Mouse (Mus musculus) heart, adult 2 months (tissue): Measurements from ENCODE around the gene Prickle1. TPM values are rescaled to one million over a fixed set of nuclear protein-coding genes. Genes with fewer than 3 reads are reported as not detected.

Source experiments
- DNase-seq, 2 experiments: peaks; one replicate each; pipeline ENCODE4 v3.0.0; 2021
- H3K27ac ChIP-seq: fragments of 200-600 bp; 2 replicates; pipeline ENCODE4 v1.8.1; 2022
- H3K27me3 ChIP-seq: fragments of 200-500 bp; 2 replicates; pipeline ENCODE4 v1.6.1; 2012; ENCODE audit warnings: mild to moderate bottlenecking, low read length, inconsistent platforms, mixed read lengths; ENCODE audit not compliant: control insufficient read depth, insufficient read depth
- H3K36me3 ChIP-seq: fragments of 200-500 bp; 2 replicates; pipeline ENCODE4 v1.6.1; 2012; ENCODE audit warnings: low read length, inconsistent platforms; ENCODE audit not compliant: control insufficient read depth, insufficient read depth
- H3K4me1 ChIP-seq: fragments of 200-500 bp; 2 replicates; pipeline ENCODE4 v1.6.1; 2011; ENCODE audit warnings: low read length; ENCODE audit not compliant: control insufficient read depth, insufficient read depth
- H3K4me3 ChIP-seq: fragments of 200-600 bp; 2 replicates; pipeline ENCODE4 v1.8.1; 2022
- H3K79me2 ChIP-seq: fragments of 200-500 bp; replicated peaks from 2 replicates; pipeline ENCODE4 v1.6.1; 2012; ENCODE audit warnings: mild to moderate bottlenecking, inconsistent platforms, low read length, moderate library complexity, mixed read lengths; ENCODE audit not compliant: control insufficient read depth, insufficient read depth
- H3K9ac ChIP-seq: fragments of 200-500 bp; 2 replicates; pipeline ENCODE4 v1.6.1; 2012; ENCODE audit warnings: low read depth, mild to moderate bottlenecking, control low read depth, inconsistent platforms, low read length, mixed read lengths
- CTCF ChIP-seq: fragments of 200-600 bp; IDR thresholded peaks from 2 replicates; pipeline ENCODE4 v1.8.1; 2022; ENCODE audit warnings: antibody characterized with exemption, mild to moderate bottlenecking, moderate library complexity
- EP300 ChIP-seq: fragments of 200-500 bp; IDR thresholded peaks from 2 replicates; pipeline ENCODE4 v1.6.1; 2011; ENCODE audit warnings: low read depth, low read length, control low read depth; ENCODE audit not compliant: insufficient read depth
- POLR2A ChIP-seq: fragments of 200-500 bp; IDR thresholded peaks from 2 replicates; pipeline ENCODE4 v1.6.1; 2011; ENCODE audit warnings: mild to moderate bottlenecking, low read depth, low read length, control low read depth; ENCODE audit not compliant: insufficient read depth
- WGBS: fragments of 180-500 bp; shearing (Covaris S2); methylation state at CpG from one replicate; pipeline ENCODE4 v1.1.7; 2018; 5-methylcytosine and 5-hydroxymethylcytosine counted together
- intact Hi-C: fragments of 180-260 bp; cut with DNase I; formaldehyde crosslinking; loops from one replicate; pipeline ENCODE4 v1.15.1; 2025
- polyA plus RNA-seq: library from polyadenylated mRNA; depleted of rRNA; stranded (reverse); fragments of >200 nt; gene quantifications from 2 replicates; pipeline ENCODE4 v1.2.3, GENCODE M21; 2012
- total RNA-seq, 2 experiments: library from RNA; stranded (reverse); gene quantifications; 2 replicates each; pipeline ENCODE4 v1.2.3; 2021

Gene Prickle1
- total and polyA plus RNA-seq, 3 experiments = 8.6 to 18.6 (median 11.2) TPM

DNA sequence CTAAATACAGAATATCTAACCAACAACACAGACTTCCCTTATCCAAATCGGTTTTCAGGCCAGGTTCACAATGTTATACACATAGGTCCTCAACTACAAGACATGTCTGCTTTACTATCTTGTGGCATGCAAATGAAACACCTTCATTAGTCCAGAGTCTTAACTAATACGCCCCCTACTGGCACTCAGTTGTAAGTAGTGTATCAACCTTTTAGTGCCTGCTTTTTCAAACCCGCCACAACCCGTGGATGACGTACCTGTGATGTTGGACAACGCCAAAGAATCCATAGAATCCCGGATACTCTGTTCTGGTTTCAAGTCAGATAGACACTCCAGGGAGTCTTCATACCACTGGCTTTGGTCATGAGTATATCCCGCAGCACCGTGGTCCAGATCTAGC lies 93.0 kb downstream of the Prickle1 start:
- Histone ChIP-seq H3K79me2 (no peaks in the 10 kb centered on the region; the same call in 1 of the 2 replicates), H3K36me3 (no peaks in the 10 kb centered on the region)
- WGBS = 90% methylated on average over 9 of the region's 9 CpGs

DNA sequence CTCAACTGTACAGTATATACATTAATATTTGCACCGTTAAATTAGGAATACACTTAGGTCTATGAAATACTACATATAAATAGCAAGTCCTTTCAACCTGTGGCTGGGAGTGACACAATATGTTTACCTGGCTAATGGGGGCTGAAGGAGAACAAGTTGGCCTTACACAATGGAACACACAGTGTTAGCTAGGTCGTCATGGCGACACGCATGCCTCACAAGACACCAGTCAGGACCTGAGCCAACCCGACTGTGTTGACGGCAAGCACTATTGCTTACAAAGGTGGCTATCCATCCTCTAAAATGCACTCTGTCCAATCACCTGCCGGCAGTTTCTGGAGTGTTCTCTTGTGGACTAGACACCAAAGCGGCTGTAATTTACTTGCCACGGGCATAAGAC lies 95.8 kb downstream of the Prickle1 start:
- intact Hi-C loops = loop anchor here (5.0 kb wide), 2 partner anchors 43 to 77 kb away; no protein-coding TSS in a partner anchor
- Histone ChIP-seq H3K79me2 (no peaks in the 10 kb centered on the region; the same call in 1 of the 2 replicates), H3K27me3 (no peaks in the 10 kb centered on the region), H3K9ac (no peak overlapping the region), H3K36me3 (no peaks in the 10 kb centered on the region), H3K4me3 (no peak overlapping the region), H3K27ac (no peak overlapping the region), H3K4me1 (peaks cover 2% of the 10 kb centered on the region)
- DNase-seq = no peak
- WGBS = 76% methylated on average over 9 of the region's 9 CpGs
- TF ChIP-seq POLR2A (no peak), CTCF (no peak), EP300 (no peak)

More for the DNA sequence above, 93.0 kb downstream of the Prickle1 start:
- intact Hi-C loops = loop anchor here (5.0 kb wide), 1 partner anchor 45 kb away; no protein-coding TSS in a partner anchor
- DNase-seq = no peak
- Histone ChIP-seq H3K4me3 (no peak overlapping the region), H3K27me3 (no peaks in the 10 kb centered on the region), H3K27ac (no peak overlapping the region), H3K9ac (no peak overlapping the region), H3K4me1 (no peaks in the 10 kb centered on the region)
- TF ChIP-seq CTCF (peak; percentile 67), EP300 (no peak), POLR2A (no peak)

DNA sequence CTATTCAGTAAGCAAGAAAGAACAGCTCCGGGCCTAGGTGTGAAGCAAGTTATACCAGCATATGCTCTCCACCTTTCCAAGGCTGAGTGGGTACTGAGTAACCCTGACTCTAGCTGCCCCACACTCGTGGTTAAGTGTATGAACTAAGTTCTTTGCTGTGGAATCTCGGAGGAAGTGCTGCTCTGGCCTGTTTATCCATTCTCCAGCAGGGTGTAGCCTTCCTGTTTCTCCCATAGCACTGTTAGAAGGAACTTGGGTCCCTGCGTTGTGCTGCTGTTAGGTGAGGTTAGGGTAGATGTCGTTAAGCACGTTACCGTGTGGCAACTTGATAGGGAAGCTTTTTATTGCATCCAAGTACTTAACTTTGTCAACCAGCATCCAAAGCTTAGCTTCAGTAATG lies 101.0 kb downstream of the Prickle1 start:
- Histone ChIP-seq H3K27me3 (no peaks in the 10 kb centered on the region), H3K4me1 (peaks cover 7% of the 10 kb centered on the region), H3K36me3 (no peaks in the 10 kb centered on the region), H3K9ac (no peak overlapping the region), H3K79me2 (no peaks in the 10 kb centered on the region), H3K4me3 (no peak overlapping the region), H3K27ac (peak overlapping the region; percentile 51)
- WGBS = 54% methylated on average over 7 of the region's 7 CpGs
- intact Hi-C loops = loop anchor here (5.0 kb wide), 1 partner anchor 83 kb away; no protein-coding TSS in a partner anchor
- peak in 1 of 2 experiments; percentile 31 for DNase-seq
- TF ChIP-seq POLR2A = no peak
- TF ChIP-seq CTCF = peak; percentile 60
- no peak for TF ChIP-seq EP300

DNA sequence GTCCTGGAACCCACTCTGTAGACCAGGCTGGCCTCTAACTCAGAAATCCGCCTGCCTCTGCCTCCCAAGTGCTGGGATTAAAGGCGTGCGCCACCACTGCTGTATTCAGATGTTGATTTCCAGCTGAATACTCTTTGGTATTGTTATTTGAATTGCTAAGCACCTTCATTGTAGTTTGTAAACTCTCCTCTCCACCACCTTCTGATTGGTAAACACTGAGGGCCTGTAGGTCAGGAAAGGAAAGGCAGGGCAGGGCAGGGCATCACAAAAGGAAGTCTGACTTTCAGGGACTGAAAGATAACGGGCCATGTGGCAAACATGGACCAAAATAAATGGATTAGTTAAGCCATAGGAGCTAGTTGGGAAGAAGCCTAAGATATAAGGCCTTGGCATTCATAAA lies 106.1 kb downstream of the Prickle1 start:
- Histone ChIP-seq H3K27ac (no peak overlapping the region), H3K9ac (no peak overlapping the region), H3K27me3 (no peaks in the 10 kb centered on the region), H3K4me1 (peaks cover 3% of the 10 kb centered on the region), H3K79me2 (no peaks in the 10 kb centered on the region; the same call in 1 of the 2 replicates), H3K36me3 (no peaks in the 10 kb centered on the region; the same call in 1 of the 2 replicates), H3K4me3 (no peak overlapping the region)
- TF ChIP-seq CTCF (no peak), POLR2A (no peak), EP300 (no peak)
- intact Hi-C loops = no loop called here
- no peak for DNase-seq
- 79% methylated on average over 4 of the region's 4 CpGs for WGBS

DNA sequence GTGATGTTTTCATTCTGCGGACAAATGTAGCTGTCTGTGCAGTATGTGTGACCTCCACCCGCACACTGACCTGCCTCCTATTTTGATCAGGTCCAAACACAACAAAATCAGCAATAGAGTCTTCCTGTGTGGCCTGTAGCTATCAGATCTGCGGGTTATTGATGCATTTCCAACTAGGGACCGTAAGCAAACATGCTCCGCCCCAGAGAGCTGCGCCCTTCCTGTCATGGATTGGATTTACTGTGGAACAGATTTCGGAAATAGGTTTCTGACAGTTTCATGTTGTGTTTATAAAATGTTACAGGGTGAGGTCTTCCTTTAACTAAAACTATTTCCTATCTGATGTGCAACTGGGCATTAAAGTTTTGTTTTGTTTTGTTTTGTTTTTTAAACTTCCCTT lies 109.6 kb downstream of the Prickle1 start:
- no peak for TF ChIP-seq CTCF
- TF ChIP-seq POLR2A = peak; percentile 39; the same call in 1 of the 2 replicates
- TF ChIP-seq EP300 = peak; percentile 56; the same call in 1 of the 2 replicates
- intact Hi-C loops = loop anchor here (1.0 kb wide), 1 partner anchor 33 kb away; no protein-coding TSS in a partner anchor
- WGBS = 54% methylated on average over 7 of the region's 7 CpGs
- Histone ChIP-seq H3K9ac (no peak overlapping the region), H3K4me3 (no peak overlapping the region), H3K27me3 (no peaks in the 10 kb centered on the region), H3K79me2 (no peaks in the 10 kb centered on the region; the same call in 1 of the 2 replicates), H3K4me1 (peaks cover 2% of the 10 kb centered on the region), H3K36me3 (no peaks in the 10 kb centered on the region; the same call in 1 of the 2 replicates), H3K27ac (peak overlapping the region; percentile 59)
- DNase-seq = peak in 1 of 2 experiments; percentile 55

DNA sequence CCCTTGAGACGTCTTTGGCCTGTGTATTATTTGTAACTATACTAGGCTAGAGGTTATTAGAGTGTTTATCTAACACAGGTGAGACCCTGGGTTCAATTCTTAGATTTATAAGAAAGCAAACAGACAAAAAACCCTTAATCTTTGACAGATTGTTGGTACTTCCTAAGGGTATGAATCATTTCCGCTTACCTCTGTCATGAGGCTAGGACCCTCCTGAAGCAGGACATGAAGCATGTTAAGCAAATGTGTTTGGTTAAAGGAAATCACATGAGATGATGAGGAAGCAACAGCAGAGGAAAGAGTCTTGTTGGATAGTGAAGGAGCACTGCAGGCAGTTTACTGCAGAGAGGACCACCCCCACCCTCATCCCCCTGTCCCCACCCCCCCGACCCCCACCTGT lies 110.4 kb downstream of the Prickle1 start:
- no peak for TF ChIP-seq CTCF
- TF ChIP-seq POLR2A = no peak
- TF ChIP-seq EP300 = no peak
- no peak for DNase-seq
- intact Hi-C loops = no loop called here
- H3K27ac ChIP-seq = peak overlapping the region; percentile 59
- WGBS = 48% methylated on average over 3 of the region's 3 CpGs
- H3K36me3 ChIP-seq = no peaks in the 10 kb centered on the region; the same call in 1 of the 2 replicates
- H3K4me3 ChIP-seq = no peak overlapping the region
- H3K9ac ChIP-seq = no peak overlapping the region
- no peaks in the 10 kb centered on the region for H3K27me3 ChIP-seq
- peaks cover 3% of the 10 kb centered on the region for H3K4me1 ChIP-seq
- no peaks in the 10 kb centered on the region; the same call in 1 of the 2 replicates for H3K79me2 ChIP-seq
